Mouse (Mus musculus) forebrain, embryonic 15.5 days (tissue): ENCODE data around the gene Wbp2. TPM values are rescaled to one million over a fixed set of nuclear protein-coding genes. Genes with fewer than 3 reads are reported as not detected.
A peak's percentile ranks its signal among the peaks of the same experiment; 100 is the strongest.

Experiments
- ATAC-seq: fragments of 200-750 bp; cut with Nextera tagmentation; replicated peaks from 2 replicates; pipeline ENCODE4 v1.8.0; 2017; ENCODE audit warnings: mild to moderate bottlenecking, moderate TSS enrichment, moderate library complexity
- H3K27ac ChIP-seq: fragments of 300-500 bp; sonication (generic); replicated peaks from 2 replicates; pipeline ENCODE4 v1.5.1; 2015; ENCODE audit warnings: mild to moderate bottlenecking, inconsistent platforms
- H3K27me3 ChIP-seq: fragments of 300-500 bp; sonication (generic); 2 replicates; pipeline ENCODE4 v1.6.1; 2015; ENCODE audit warnings: inconsistent platforms
- H3K36me3 ChIP-seq: fragments of 300-500 bp; sonication (generic); 2 replicates; pipeline ENCODE4 v1.6.1; 2015; ENCODE audit warnings: mild to moderate bottlenecking, inconsistent platforms
- H3K4me1 ChIP-seq: fragments of 300-500 bp; sonication (generic); 2 replicates; pipeline ENCODE4 v1.6.1; 2015; ENCODE audit warnings: inconsistent platforms
- H3K4me2 ChIP-seq: fragments of 300-500 bp; sonication (generic); replicated peaks from 2 replicates; pipeline ENCODE4 v1.6.1; 2015; ENCODE audit warnings: mild to moderate bottlenecking, inconsistent platforms
- H3K4me3 ChIP-seq: fragments of 300-500 bp; sonication (generic); 2 replicates; pipeline ENCODE4 v1.5.1; 2015; ENCODE audit warnings: mild to moderate bottlenecking, inconsistent platforms
- H3K9ac ChIP-seq: fragments of 300-500 bp; sonication (generic); replicated peaks from 2 replicates; pipeline ENCODE4 v1.6.1; 2015; ENCODE audit warnings: mild to moderate bottlenecking, inconsistent platforms
- H3K9me3 ChIP-seq: fragments of 300-500 bp; sonication (generic); 2 replicates; pipeline ENCODE4 v1.6.1; 2016; ENCODE audit warnings: inconsistent platforms
- WGBS: fragments of 180-500 bp; shearing (Covaris S2); methylation state at CpG from one replicate; pipeline ENCODE4 v1.1.7; 2015; ENCODE audit warnings: mixed read lengths; 5-methylcytosine and 5-hydroxymethylcytosine counted together
- polyA plus RNA-seq: library from polyadenylated mRNA; unstranded; fragments of >200 nt; fragmentation: Nextera tagmentation; extraction: Ambion mirVana; gene quantifications from 2 replicates; pipeline ENCODE4 v1.2.1, GENCODE M21; 2015

Gene Wbp2
- polyA plus RNA-seq, 1 experiment from 2014 or later: 138 TPM

- WGBS: 71% methylated on average over 5 of the region's 5 CpGs
- no peak for ATAC-seq
- H3K4me3 ChIP-seq: no peak overlapping the region
- H3K4me1 ChIP-seq: no peaks in the 10 kb centered on the region
- no peak overlapping the region for H3K9ac ChIP-seq
- no peak overlapping the region for H3K4me2 ChIP-seq
- H3K27me3 ChIP-seq: no peaks in the 10 kb centered on the region
- no peaks in the 10 kb centered on the region for H3K9me3 ChIP-seq
- H3K27ac ChIP-seq: no peak overlapping the region
- H3K36me3 ChIP-seq: no peaks in the 10 kb centered on the region
Measured at GRCm38 (mm10) chr11:116071510-116071909, 15.3 kb downstream of the Wbp2 start.

GRCm38 (mm10) chr11:116065345-116065744 is 21.4 kb downstream of the Wbp2 start:
- H3K27me3 ChIP-seq: no peaks in the 10 kb centered on the region
- H3K9me3 ChIP-seq: no peaks in the 10 kb centered on the region
- WGBS: 88% methylated on average over 12 of the region's 12 CpGs
- H3K27ac ChIP-seq: no peak overlapping the region
- no peak overlapping the region for H3K4me2 ChIP-seq
- H3K36me3 ChIP-seq: peaks cover 6% of the 10 kb centered on the region
- ATAC-seq: no peak
- H3K9ac ChIP-seq: no peak overlapping the region
- no peak overlapping the region for H3K4me3 ChIP-seq
- no peaks in the 10 kb centered on the region for H3K4me1 ChIP-seq

- Histone ChIP-seq H3K27ac (no peak overlapping the region), H3K4me3 (no peak overlapping the region), H3K4me2 (no peak overlapping the region), H3K36me3 (peaks cover 17% of the 10 kb centered on the region), H3K9me3 (no peaks in the 10 kb centered on the region), H3K27me3 (no peaks in the 10 kb centered on the region), H3K4me1 (no peaks in the 10 kb centered on the region), H3K9ac (no peak overlapping the region)
- no peak for ATAC-seq
- WGBS: 62% methylated on average over 23 of the region's 23 CpGs
Measured at GRCm38 (mm10) chr11:116064187-116064867, 22.5 kb downstream of the Wbp2 start.

GRCm38 (mm10) chr11:116063562-116063961 is 23.2 kb downstream of the Wbp2 start:
- Histone ChIP-seq H3K36me3 (peaks cover 23% of the 10 kb centered on the region), H3K27me3 (no peaks in the 10 kb centered on the region), H3K4me2 (no peak overlapping the region), H3K9ac (no peak overlapping the region), H3K4me3 (no peak overlapping the region), H3K9me3 (no peaks in the 10 kb centered on the region), H3K4me1 (no peaks in the 10 kb centered on the region), H3K27ac (peak overlapping the region; percentile 27; the same call in 1 of the 2 replicates)
- ATAC-seq: 0 out of 2 replicates have a peak, but pooled peaks have one; percentile 17
- 57% methylated on average over 13 of the region's 13 CpGs for WGBS

GRCm38 (mm10) chr11:116062521-116062920 is 24.3 kb downstream of the Wbp2 start:
- Histone ChIP-seq H3K27me3 (no peaks in the 10 kb centered on the region), H3K4me1 (no peaks in the 10 kb centered on the region), H3K36me3 (peaks cover 33% of the 10 kb centered on the region), H3K9ac (no peak overlapping the region), H3K9me3 (no peaks in the 10 kb centered on the region), H3K27ac (no peak overlapping the region), H3K4me3 (no peak overlapping the region), H3K4me2 (no peak overlapping the region)
- WGBS: 27% methylated on average over 8 of the region's 8 CpGs
- no peak for ATAC-seq

GRCm38 (mm10) chr11:116061641-116062415 is 25.0 kb downstream of the Wbp2 start:
- H3K9ac ChIP-seq: no peak overlapping the region
- no peaks in the 10 kb centered on the region for H3K27me3 ChIP-seq
- H3K9me3 ChIP-seq: no peaks in the 10 kb centered on the region
- 93% methylated on average over 13 of the region's 13 CpGs for WGBS
- H3K27ac ChIP-seq: no peak overlapping the region
- H3K4me1 ChIP-seq: no peaks in the 10 kb centered on the region
- peaks cover 40% of the 10 kb centered on the region for H3K36me3 ChIP-seq
- no peak overlapping the region for H3K4me2 ChIP-seq
- no peak for ATAC-seq
- H3K4me3 ChIP-seq: no peak overlapping the region

- Histone ChIP-seq H3K4me2 (no peak overlapping the region), H3K4me3 (no peak overlapping the region), H3K36me3 (peaks cover 50% of the 10 kb centered on the region), H3K27me3 (no peaks in the 10 kb centered on the region), H3K9me3 (no peaks in the 10 kb centered on the region), H3K4me1 (no peaks in the 10 kb centered on the region), H3K27ac (no peak overlapping the region), H3K9ac (no peak overlapping the region)
- ATAC-seq: no peak
- WGBS: 93% methylated on average over 9 of the region's 9 CpGs
Measured at GRCm38 (mm10) chr11:116060596-116060995, 26.2 kb downstream of the Wbp2 start.

- Histone ChIP-seq H3K36me3 (peaks cover 59% of the 10 kb centered on the region), H3K9ac (no peak overlapping the region), H3K27me3 (no peaks in the 10 kb centered on the region), H3K27ac (no peak overlapping the region), H3K9me3 (no peaks in the 10 kb centered on the region), H3K4me3 (no peak overlapping the region), H3K4me1 (no peaks in the 10 kb centered on the region), H3K4me2 (no peak overlapping the region)
- ATAC-seq: no peak
- WGBS: 94% methylated on average over 11 of the region's 11 CpGs
Measured at GRCm38 (mm10) chr11:116059691-116060025, 27.1 kb downstream of the Wbp2 start.

- H3K9ac ChIP-seq: no peak overlapping the region
- 89% methylated on average over 17 of the region's 17 CpGs for WGBS
- no peak for ATAC-seq
- H3K27ac ChIP-seq: no peak overlapping the region
- H3K36me3 ChIP-seq: peaks cover 65% of the 10 kb centered on the region
- H3K27me3 ChIP-seq: no peaks in the 10 kb centered on the region
- no peaks in the 10 kb centered on the region for H3K9me3 ChIP-seq
- H3K4me1 ChIP-seq: no peaks in the 10 kb centered on the region
- no peak overlapping the region for H3K4me2 ChIP-seq
- H3K4me3 ChIP-seq: no peak overlapping the region
Measured at GRCm38 (mm10) chr11:116058868-116059690, 27.7 kb downstream of the Wbp2 start.

- ATAC-seq: no peak
- Histone ChIP-seq H3K9me3 (no peaks in the 10 kb centered on the region), H3K4me2 (no peak overlapping the region), H3K27me3 (no peaks in the 10 kb centered on the region), H3K4me3 (no peak overlapping the region), H3K4me1 (no peaks in the 10 kb centered on the region), H3K36me3 (peaks cover 75% of the 10 kb centered on the region), H3K27ac (no peak overlapping the region), H3K9ac (no peak overlapping the region)
- WGBS: 73% methylated on average over 12 of the region's 12 CpGs
Measured at GRCm38 (mm10) chr11:116058022-116058614, 28.7 kb downstream of the Wbp2 start.

- Histone ChIP-seq H3K4me3 (no peak overlapping the region), H3K36me3 (peaks cover 82% of the 10 kb centered on the region), H3K9ac (no peak overlapping the region), H3K4me2 (no peak overlapping the region), H3K27me3 (no peaks in the 10 kb centered on the region), H3K4me1 (no peaks in the 10 kb centered on the region), H3K27ac (no peak overlapping the region), H3K9me3 (no peaks in the 10 kb centered on the region)
- no peak for ATAC-seq
- 93% methylated on average over 4 of the region's 4 CpGs for WGBS
Measured at GRCm38 (mm10) chr11:116057237-116057881, 29.4 kb downstream of the Wbp2 start.
